Mouse (Mus musculus) gastrocnemius, adult 8-10 months (tissue): ENCODE results near the gene Map3k5. TPM values are rescaled to one million over a fixed set of nuclear protein-coding genes. Genes with fewer than 3 reads are reported as not detected.
"Not testable (repeated sequence)": the region's sequence is repeated elsewhere in the genome, so short reads cannot be mapped to it uniquely, and the experiment has no call there.

Experiments used
- DNase-seq, 2 experiments: peaks; one replicate each; pipeline ENCODE4 v3.0.0; 2022; ENCODE audit warnings: low spot score in 2 of 2
- total RNA-seq, 4 experiments: library from RNA; stranded (reverse); gene quantifications; 2 replicates each; pipeline ENCODE4 v1.2.4; 2022

Gene Map3k5
- total RNA-seq, 4 experiments from 2014 or later, result 6.0 to 8.3 (median 6.6) TPM

DNA sequence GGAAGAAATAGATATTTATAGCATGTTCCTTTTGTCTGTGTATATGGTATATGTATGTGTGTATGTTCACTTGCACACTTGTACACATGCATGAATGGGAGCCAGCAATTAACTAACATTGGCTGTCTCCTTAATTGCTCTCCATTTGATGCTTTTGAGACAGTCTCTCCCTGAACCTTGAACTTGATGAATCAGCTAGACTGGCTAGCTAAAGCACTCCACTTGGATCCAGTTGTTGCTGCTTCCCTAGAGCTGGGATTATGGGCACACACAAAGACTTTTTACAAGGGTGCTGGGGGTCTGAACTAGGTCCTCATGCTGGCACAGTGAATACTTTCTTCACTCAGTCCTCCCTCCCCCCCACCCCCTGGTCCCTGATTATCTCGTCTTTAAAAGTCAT lies 28.9 kb downstream of the Map3k5 start:
- no peak for DNase-seq

DNA sequence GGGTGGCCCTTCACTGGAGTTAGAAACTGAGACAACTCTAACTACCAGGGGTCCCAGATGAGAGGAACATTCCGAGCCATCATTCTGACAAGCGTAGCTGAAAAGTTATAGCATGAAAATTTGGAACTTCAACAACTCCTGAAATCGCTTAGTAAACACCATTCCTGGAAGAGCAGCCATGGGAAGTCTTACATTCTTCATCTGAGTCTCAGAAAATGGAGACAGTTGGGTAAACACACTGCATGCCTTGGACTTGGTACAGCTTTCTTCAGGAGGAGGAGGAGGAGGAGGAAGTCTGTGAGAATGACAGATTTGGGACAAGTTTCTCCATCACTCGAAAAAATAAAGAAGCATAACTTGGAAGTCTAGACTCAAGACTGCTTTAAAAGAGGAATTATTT lies 29.8 kb downstream of the Map3k5 start:
- no peak for DNase-seq

DNA sequence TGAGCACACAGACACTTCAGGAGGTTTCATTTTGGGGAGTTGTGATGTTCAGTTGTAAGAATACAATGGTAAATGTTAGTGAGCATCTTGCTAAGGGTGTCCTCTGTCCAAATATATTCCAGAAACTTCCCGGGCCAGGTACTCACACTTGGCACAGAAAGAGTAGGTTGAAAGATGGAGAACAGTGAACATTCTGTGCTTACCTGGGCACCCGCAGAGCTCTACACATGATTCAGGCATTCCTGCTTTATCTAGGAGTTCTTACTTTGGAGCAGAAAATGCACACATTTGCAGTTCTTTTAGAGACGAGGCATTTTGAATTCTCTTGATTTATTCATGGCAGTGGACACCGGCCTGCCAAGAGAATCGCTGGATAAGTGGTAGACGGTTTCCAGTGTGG lies 32.3 kb downstream of the Map3k5 start:
- DNase-seq, result no peak

DNA sequence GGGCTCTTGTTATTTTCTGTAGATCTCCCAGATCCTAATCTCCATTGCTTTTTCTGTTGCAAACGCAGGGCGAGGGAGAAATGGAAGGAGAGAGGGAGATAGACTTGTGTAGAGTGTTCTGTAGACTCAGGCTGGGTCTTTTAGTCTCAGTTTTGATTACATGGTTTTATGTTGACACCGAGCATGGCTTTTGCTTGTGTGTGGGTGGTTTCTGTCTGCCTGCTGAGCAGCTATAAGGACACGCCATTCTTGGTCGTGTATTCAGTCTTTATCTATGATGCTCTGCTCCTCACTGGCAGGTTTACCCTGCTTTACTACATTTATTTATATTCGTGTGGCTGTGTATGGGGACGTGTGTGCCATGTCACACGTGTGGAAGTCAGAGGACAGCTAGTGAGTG lies 34.2 kb downstream of the Map3k5 start:
- DNase-seq, result no peak

DNA sequence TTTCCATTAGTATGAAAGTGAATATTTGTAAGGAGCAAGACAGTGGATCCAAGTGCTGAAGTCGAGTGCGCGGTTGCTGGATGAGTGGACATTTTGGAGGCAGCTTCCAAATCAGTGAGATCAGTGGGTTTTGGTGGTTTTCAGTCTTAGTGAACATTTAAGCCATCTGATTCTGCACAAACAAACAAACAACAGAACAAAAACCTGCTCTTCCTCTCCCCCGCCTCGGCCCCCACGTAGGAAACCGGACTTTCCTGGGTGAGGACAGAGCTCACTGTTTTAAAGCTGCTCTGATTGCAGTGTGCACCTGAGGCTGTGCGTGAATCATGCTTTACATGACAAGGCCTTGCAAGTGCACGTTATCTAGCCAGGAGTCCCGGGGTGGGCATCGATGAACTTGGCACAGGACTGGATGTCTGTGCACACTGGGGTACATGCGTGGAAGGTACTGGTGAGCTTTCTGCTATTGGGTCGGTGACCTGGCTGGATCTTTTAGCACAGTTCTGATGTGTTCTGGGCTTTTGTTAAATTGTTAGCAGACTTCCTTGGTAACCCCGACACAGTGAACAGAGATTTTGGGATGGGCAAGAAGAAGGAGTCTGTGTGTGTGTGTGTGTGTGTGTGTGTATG lies 35.7 kb downstream of the Map3k5 start:
- DNase-seq, result no peak

DNA sequence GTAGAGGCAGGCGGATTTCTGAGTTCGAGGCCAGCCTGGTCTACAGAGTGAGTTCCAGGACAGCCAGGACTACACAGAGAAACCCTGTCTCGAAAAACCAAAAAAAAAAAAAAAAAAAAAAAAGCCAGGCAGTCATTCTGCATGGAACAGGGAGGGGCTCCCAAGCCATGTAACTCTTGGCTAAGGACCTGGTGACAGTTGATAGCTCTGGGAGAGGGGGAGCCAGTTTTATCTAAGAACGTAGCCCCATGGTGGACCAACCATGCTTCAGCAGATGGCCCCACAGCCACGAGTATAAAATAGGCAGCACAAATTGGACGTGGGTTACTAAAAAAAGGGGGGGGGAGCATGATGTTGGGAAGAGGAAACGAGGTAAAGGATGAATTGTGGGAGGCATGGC lies 37.2 kb downstream of the Map3k5 start:
- not testable (repeated sequence) for DNase-seq

- no peak for DNase-seq
Observed at GRCm38 (mm10) chr10:19973321-19974108, 39.2 kb downstream of the Map3k5 start.

GRCm38 (mm10) chr10:19977557-19977956 lies 43.3 kb downstream of the Map3k5 start:
- DNase-seq, result no peak

- DNase-seq, result no peak
Observed at GRCm38 (mm10) chr10:19978662-19979199, 44.5 kb downstream of the Map3k5 start.

GRCm38 (mm10) chr10:19987736-19988135 lies 53.5 kb downstream of the Map3k5 start:
- no peak for DNase-seq

GRCm38 (mm10) chr10:19989986-19990385 lies 55.7 kb downstream of the Map3k5 start:
- DNase-seq, result no peak

- no peak for DNase-seq
Observed at GRCm38 (mm10) chr10:19990638-19991037, 56.4 kb downstream of the Map3k5 start.

DNA sequence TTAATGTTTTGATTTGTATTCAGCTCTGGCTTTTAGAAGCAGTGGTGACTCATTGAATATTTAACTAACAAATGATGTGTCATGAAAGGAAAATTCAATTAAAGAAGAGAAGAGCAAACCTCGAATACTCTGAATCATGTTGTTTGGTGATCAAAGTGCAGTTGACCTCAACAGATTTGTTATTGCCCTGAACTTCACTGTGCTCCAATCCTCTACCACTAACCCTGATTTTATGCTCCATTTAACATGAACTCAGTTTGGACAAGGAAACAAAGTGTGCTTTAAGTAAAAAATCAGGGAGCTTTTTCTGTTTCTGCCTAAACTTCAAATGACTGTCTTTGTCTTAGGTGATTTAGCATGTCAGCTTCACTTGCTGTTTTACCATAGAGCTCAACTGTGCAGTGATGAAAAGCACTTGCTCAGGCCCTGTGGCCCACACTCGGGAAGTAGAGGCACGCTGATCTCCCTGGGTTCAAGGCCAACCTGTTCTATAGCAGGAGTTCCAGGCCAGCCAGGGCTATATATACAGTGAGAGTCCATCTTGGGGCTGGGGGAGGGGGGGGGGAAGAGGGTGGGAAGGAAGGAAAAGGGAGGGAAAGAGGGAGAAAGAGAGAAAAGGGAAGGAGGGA lies 57.1 kb downstream of the Map3k5 start:
- no peak for DNase-seq

- no peak for DNase-seq
Observed at GRCm38 (mm10) chr10:19991866-19992252, 57.6 kb downstream of the Map3k5 start.

GRCm38 (mm10) chr10:19994469-19995450 lies 60.5 kb downstream of the Map3k5 start:
- no peak for DNase-seq

- DNase-seq, result no peak
Observed at GRCm38 (mm10) chr10:19996151-19996550, 61.9 kb downstream of the Map3k5 start.

GRCm38 (mm10) chr10:19999703-20000407 lies 65.6 kb downstream of the Map3k5 start:
- no peak for DNase-seq

GRCm38 (mm10) chr10:20000408-20000770 lies 66.1 kb downstream of the Map3k5 start:
- no peak for DNase-seq

DNA sequence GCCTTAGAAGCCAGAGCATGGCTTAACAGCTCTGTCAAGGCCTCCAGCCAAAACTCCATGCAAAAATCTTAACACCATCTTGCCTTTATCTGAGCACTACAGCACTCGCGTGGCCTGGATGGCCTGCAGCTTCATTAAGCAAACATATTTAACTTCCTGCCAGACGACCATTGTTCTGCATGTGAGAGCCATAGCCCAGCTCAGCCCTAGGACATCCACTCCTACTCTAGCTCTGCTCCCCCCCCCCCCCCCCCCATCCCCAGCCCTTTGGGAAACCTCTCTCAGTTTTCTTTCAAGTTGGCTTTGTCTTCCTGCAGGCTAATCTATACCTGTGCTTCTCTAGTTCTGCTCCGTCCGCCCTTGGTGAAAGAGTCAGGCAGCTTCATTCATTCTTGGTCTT lies 67.7 kb downstream of the Map3k5 start:
- no peak for DNase-seq

- no peak for DNase-seq
Observed at GRCm38 (mm10) chr10:20003006-20003405, 68.7 kb downstream of the Map3k5 start.

DNA sequence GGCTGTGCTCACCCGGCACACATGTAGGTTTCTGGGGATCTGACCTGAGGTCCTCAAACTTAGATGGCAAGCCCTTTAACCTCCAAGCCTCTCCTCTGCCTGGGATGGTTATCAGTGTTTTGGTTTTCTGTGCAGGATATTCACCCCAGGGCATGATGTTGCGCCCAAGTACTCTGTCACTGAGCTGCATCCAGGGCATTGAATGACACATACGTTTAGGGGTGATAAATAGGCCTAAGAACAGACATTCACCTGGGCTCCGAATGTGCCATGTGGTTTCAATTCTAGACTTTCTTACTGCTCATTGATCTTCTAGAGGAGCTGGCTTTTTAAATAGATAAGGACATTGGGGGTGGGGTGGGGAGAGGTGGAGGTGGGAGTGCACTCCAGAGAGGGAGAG lies 70.5 kb downstream of the Map3k5 start:
- DNase-seq, result no peak
